Mouse (Mus musculus) forebrain, embryonic 14.5 days (tissue): ENCODE measurements at regions not wholly inside any gene's neighbourhood (a gene's known extent, or its start where the extent isn't known, plus 50 kb on each side); places are given as distances from the start of the nearest gene placed in this dataset.
A peak's percentile ranks its signal among the peaks of the same experiment; 100 is the strongest.

Experiments used
- ATAC-seq: fragments of 200-750 bp; cut with Nextera tagmentation; 2 replicates; pipeline ENCODE4 v1.8.0; 2017; ENCODE audit warnings: mild to moderate bottlenecking, moderate library complexity
- DNase-seq: peaks from one replicate; pipeline ENCODE4 v3.0.0-alpha.2; 2015; ENCODE audit warnings: low spot score
- H3K27ac ChIP-seq: fragments of 300-500 bp; sonication (generic); 2 replicates; pipeline ENCODE4 v1.5.1; 2014; ENCODE audit warnings: low read depth, mild to moderate bottlenecking, control low read depth, low read length, moderate library complexity
- H3K27me3 ChIP-seq: fragments of 300-500 bp; sonication (generic); replicated peaks from 2 replicates; pipeline ENCODE4 v1.6.1; 2014; ENCODE audit warnings: low read length, control low read depth, mixed read lengths; ENCODE audit not compliant: control insufficient read depth, insufficient read depth
- H3K36me3 ChIP-seq: fragments of 300-500 bp; sonication (generic); 2 replicates; pipeline ENCODE4 v1.6.1; 2014; ENCODE audit warnings: low read length, control low read depth; ENCODE audit not compliant: control insufficient read depth, insufficient read depth
- H3K4me1 ChIP-seq: fragments of 300-500 bp; sonication (generic); 2 replicates; pipeline ENCODE4 v1.6.1; 2014; ENCODE audit warnings: antibody characterized with exemption, low read length, control low read depth; ENCODE audit not compliant: control insufficient read depth, insufficient read depth
- H3K4me2 ChIP-seq: fragments of 300-500 bp; sonication (generic); 2 replicates; pipeline ENCODE4 v1.6.1; 2014; ENCODE audit warnings: mild to moderate bottlenecking, control low read depth, low read length
- H3K4me3 ChIP-seq: fragments of 300-500 bp; sonication (generic); 2 replicates; pipeline ENCODE4 v1.5.1; 2014; ENCODE audit warnings: low read depth, low read length, control low read depth
- H3K9ac ChIP-seq: fragments of 300-500 bp; sonication (generic); 2 replicates; pipeline ENCODE4 v1.6.1; 2014; ENCODE audit warnings: mild to moderate bottlenecking, low read length, control low read depth, moderate library complexity
- H3K9me3 ChIP-seq: fragments of 300-500 bp; sonication (generic); replicated peaks from 2 replicates; pipeline ENCODE4 v1.6.1; 2016; ENCODE audit warnings: low read length, control low read depth, mixed read lengths; ENCODE audit not compliant: control insufficient read depth
- whole genome bisulfite sequencing: fragments of 180-500 bp; shearing (Covaris S2); extraction: QIAGEN DNeasy Blood & Tissue Kit; methylation state at CpG from one replicate; pipeline ENCODE4 v1.1.7; 2014; 5-methylcytosine and 5-hydroxymethylcytosine counted together

- WGBS: 95% methylated on average over 4 of the region's 4 CpGs
- Histone ChIP-seq H3K4me3 (no peak overlapping the region), H3K9me3 (no peaks in the 10 kb centered on the region), H3K36me3 (no peaks in the 10 kb centered on the region), H3K4me2 (no peak overlapping the region), H3K27ac (no peak overlapping the region), H3K4me1 (no peaks in the 10 kb centered on the region), H3K27me3 (no peaks in the 10 kb centered on the region), H3K9ac (no peak overlapping the region)
- no peak for DNase-seq
- no peak for ATAC-seq
Measured at GRCm38 (mm10) chr16:49578976-49579375, 120.1 kb upstream of the Ift57 start.

- Histone ChIP-seq H3K9me3 (no peaks in the 10 kb centered on the region), H3K36me3 (no peaks in the 10 kb centered on the region), H3K4me3 (no peak overlapping the region), H3K27me3 (no peaks in the 10 kb centered on the region), H3K27ac (no peak overlapping the region), H3K4me1 (no peaks in the 10 kb centered on the region), H3K4me2 (no peak overlapping the region), H3K9ac (no peak overlapping the region)
- WGBS: 95% methylated on average over 6 of the region's 6 CpGs
- DNase-seq (no peak), ATAC-seq (no peak)
Measured at GRCm38 (mm10) chr16:49580708-49581107, 118.3 kb upstream of the Ift57 start.

- Histone ChIP-seq H3K4me2 (no peak overlapping the region), H3K27ac (no peak overlapping the region), H3K4me3 (no peak overlapping the region), H3K27me3 (no peaks in the 10 kb centered on the region), H3K9ac (no peak overlapping the region), H3K4me1 (no peaks in the 10 kb centered on the region), H3K36me3 (no peaks in the 10 kb centered on the region), H3K9me3 (no peaks in the 10 kb centered on the region)
- WGBS: 64% methylated on average over 2 of the region's 2 CpGs
- no peak for ATAC-seq
- no peak for DNase-seq
Measured at GRCm38 (mm10) chr16:49606500-49606899, 92.5 kb upstream of the Ift57 start.

GRCm38 (mm10) chr16:49614801-49615200, 84.2 kb upstream of the Ift57 start:
- H3K9me3 ChIP-seq: 0 out of 2 replicates have a peak, but pooled peaks cover 4% of the 10 kb centered on the region
- 84% methylated on average over 3 of the region's 3 CpGs for WGBS
- no peak for ATAC-seq
- no peaks in the 10 kb centered on the region for H3K27me3 ChIP-seq
- H3K4me2 ChIP-seq: no peak overlapping the region
- H3K36me3 ChIP-seq: no peaks in the 10 kb centered on the region
- H3K9ac ChIP-seq: no peak overlapping the region
- DNase-seq: no peak
- H3K4me1 ChIP-seq: no peaks in the 10 kb centered on the region
- no peak overlapping the region for H3K27ac ChIP-seq
- no peak overlapping the region for H3K4me3 ChIP-seq

GRCm38 (mm10) chr16:49615342-49616020, 83.6 kb upstream of the Ift57 start:
- Histone ChIP-seq H3K36me3 (no peaks in the 10 kb centered on the region), H3K4me3 (no peak overlapping the region), H3K27ac (no peak overlapping the region), H3K9ac (no peak overlapping the region), H3K4me1 (no peaks in the 10 kb centered on the region), H3K9me3 (0 out of 2 replicates have a peak, but pooled peaks cover 4% of the 10 kb centered on the region), H3K4me2 (no peak overlapping the region), H3K27me3 (no peaks in the 10 kb centered on the region)
- ATAC-seq: no peak
- no peak for DNase-seq
- WGBS: 83% methylated on average over 20 of the region's 20 CpGs

GRCm38 (mm10) chr16:49616263-49616872, 82.7 kb upstream of the Ift57 start:
- H3K9ac ChIP-seq: no peak overlapping the region
- 77% methylated on average over 13 of the region's 13 CpGs for WGBS
- DNase-seq (peak; percentile 11), ATAC-seq (no peak)
- H3K4me2 ChIP-seq: no peak overlapping the region
- H3K9me3 ChIP-seq: 0 out of 2 replicates have a peak, but pooled peaks cover 4% of the 10 kb centered on the region
- H3K36me3 ChIP-seq: no peaks in the 10 kb centered on the region
- H3K4me3 ChIP-seq: no peak overlapping the region
- H3K27ac ChIP-seq: no peak overlapping the region
- H3K27me3 ChIP-seq: no peaks in the 10 kb centered on the region
- no peaks in the 10 kb centered on the region for H3K4me1 ChIP-seq

GRCm38 (mm10) chr16:49633502-49633901, 65.5 kb upstream of the Ift57 start:
- no peak for ATAC-seq
- DNase-seq: no peak
- Histone ChIP-seq H3K9me3 (no peaks in the 10 kb centered on the region), H3K4me2 (no peak overlapping the region), H3K4me3 (no peak overlapping the region), H3K27me3 (no peaks in the 10 kb centered on the region), H3K36me3 (no peaks in the 10 kb centered on the region), H3K9ac (no peak overlapping the region), H3K4me1 (no peaks in the 10 kb centered on the region), H3K27ac (no peak overlapping the region)
- WGBS: 88% methylated on average over 5 of the region's 5 CpGs

GRCm38 (mm10) chr16:49635506-49635905, 63.5 kb upstream of the Ift57 start:
- DNase-seq (no peak), ATAC-seq (no peak)
- 82% methylated on average over 8 of the region's 8 CpGs for WGBS
- no peak overlapping the region for H3K4me2 ChIP-seq
- no peaks in the 10 kb centered on the region for H3K9me3 ChIP-seq
- no peak overlapping the region for H3K27ac ChIP-seq
- no peak overlapping the region for H3K4me3 ChIP-seq
- H3K9ac ChIP-seq: no peak overlapping the region
- H3K4me1 ChIP-seq: no peaks in the 10 kb centered on the region
- no peaks in the 10 kb centered on the region for H3K27me3 ChIP-seq
- H3K36me3 ChIP-seq: no peaks in the 10 kb centered on the region

- no peaks in the 10 kb centered on the region for H3K36me3 ChIP-seq
- no peaks in the 10 kb centered on the region for H3K4me1 ChIP-seq
- ATAC-seq (no peak), DNase-seq (no peak)
- H3K27ac ChIP-seq: no peak overlapping the region
- no peaks in the 10 kb centered on the region for H3K9me3 ChIP-seq
- no peak overlapping the region for H3K4me2 ChIP-seq
- 83% methylated on average over 1 of the region's 1 CpGs for WGBS
- no peaks in the 10 kb centered on the region for H3K27me3 ChIP-seq
- no peak overlapping the region for H3K4me3 ChIP-seq
- H3K9ac ChIP-seq: no peak overlapping the region
Measured at GRCm38 (mm10) chr16:49636467-49636866, 62.6 kb upstream of the Ift57 start.
